Mouse (Mus musculus) ES-Bruce4 (cell line): ENCODE results near the gene Gm973.

Source experiments
- CTCF ChIP-seq: IDR thresholded peaks from one replicate; pipeline ENCODE4 v1.8.1; 2011; ENCODE audit warnings: low read depth, low read length
- EP300 ChIP-seq: IDR thresholded peaks from 2 replicates; pipeline ENCODE4 v1.6.1; 2011; ENCODE audit warnings: low read depth, low read length; ENCODE audit not compliant: insufficient read depth
- POLR2A ChIP-seq: IDR thresholded peaks from one replicate; pipeline ENCODE4 v1.8.1; 2011; ENCODE audit warnings: low read length; ENCODE audit not compliant: insufficient read depth

GRCm38 (mm10) chr1:59470766-59471165 lies 45.3 kb upstream of the Gm973 start:
- TF ChIP-seq POLR2A (no peak), CTCF (no peak), EP300 (no peak)
